ENCODE assay signal across 18 mouse cellular contexts in genomic region chr11:121547234-121547633, GRCm38 (mm10). TPM values are rescaled to one million over a fixed set of nuclear protein-coding genes. Genes with fewer than 3 reads are reported as not detected.
DNase-seq lines count a peak whose midpoint lies in the region; ATAC-seq and TF ChIP-seq lines count a peak whose summit lies in the region.
"Had no signal": no experiment of that assay in that cellular context is flagged by ENCODE, and none has a peak within 500 bp of the region (broad histone marks: within the 10 kb centered on the region; RNA-seq: fewer than 3 reads in every experiment).

No protein-coding gene starts in this region.

- no peak for TF ChIP-seq POLR2A in lung, adult 2 months (IDR thresholded peaks at IDR 0.05; ENCODE audit: borderline replicate concordance, extremely low read depth, low read depth, low read length)

- peaks cover 32% of the 10 kb centered on the region for H3K4me1 ChIP-seq in forebrain, embryonic 10.5 days
- H3K4me1 ChIP-seq in forebrain, embryonic 11.5 days (replicated peaks; ENCODE audit: control insufficient read depth, insufficient read depth, low read length), result peaks cover 16% of the 10 kb centered on the region
- peaks cover 90% of the 10 kb centered on the region for H3K4me1 ChIP-seq in megakaryocyte, embryonic 14.5 days
- peaks cover 54% of the 10 kb centered on the region for H3K4me1 ChIP-seq in liver, embryonic 11.5 days (replicated peaks; ENCODE audit: control insufficient read depth, insufficient read depth, low read length)
- H3K4me1 ChIP-seq in lung, adult 2 months (ENCODE audit: control insufficient read depth, insufficient read depth, low read length), result peaks cover 4% of the 10 kb centered on the region; the same call in 1 of the 2 replicates

- H3K9ac ChIP-seq in forebrain, embryonic 11.5 days (ENCODE audit: low read length), result no peak overlapping the region
- H3K9ac ChIP-seq in liver, embryonic 11.5 days (ENCODE audit: low read depth, low read length), result peak overlapping the region; percentile 17; the same call in 1 of the 2 replicates
- H3K9ac ChIP-seq: embryonic facial prominence, embryonic 12.5 days; forebrain, embryonic 13.5 days; stomach, embryonic 15.5 days had no signal

- DNase-seq in forebrain, embryonic 10.5 days (ENCODE audit: extremely low spot score, low spot score), result no peak
- no peak for DNase-seq in forebrain, embryonic 11.5 days (ENCODE audit: low spot score)
- no peak for DNase-seq in liver, embryonic 11.5 days (ENCODE audit: low spot score)
- peak; percentile 53 to 70 for DNase-seq in spleen, postnatal 4 days (ENCODE audit: low spot score in 2 of 2)
- DNase-seq in cerebellum, postnatal 4 days (ENCODE audit: low spot score in 2 of 2), result no peak
- no peak for DNase-seq in lung, adult 2 months
- DNase-seq: adrenal gland, postnatal 14 days; kidney, postnatal 4 days; lung, adult 18-20 months; lung, postnatal 4 days had no signal

- peaks cover 16% of the 10 kb centered on the region for H3K36me3 ChIP-seq in forebrain, embryonic 10.5 days (replicated peaks)
- no peaks in the 10 kb centered on the region for H3K36me3 ChIP-seq in forebrain, embryonic 11.5 days (ENCODE audit: control insufficient read depth, insufficient read depth, low read length)
- H3K36me3 ChIP-seq in megakaryocyte, embryonic 14.5 days (replicated peaks; ENCODE audit: low read length), result peaks cover 49% of the 10 kb centered on the region
- no peaks in the 10 kb centered on the region for H3K36me3 ChIP-seq in liver, embryonic 11.5 days (ENCODE audit: control insufficient read depth, insufficient read depth, low read length)
- H3K36me3 ChIP-seq: stomach, embryonic 15.5 days had no signal

- no peaks in the 10 kb centered on the region for H3K9me3 ChIP-seq in forebrain, embryonic 10.5 days
- H3K9me3 ChIP-seq in forebrain, embryonic 11.5 days (ENCODE audit: control insufficient read depth, low read length), result no peaks in the 10 kb centered on the region
- no peaks in the 10 kb centered on the region for H3K9me3 ChIP-seq in megakaryocyte, embryonic 14.5 days
- H3K9me3 ChIP-seq in liver, embryonic 11.5 days (ENCODE audit: control insufficient read depth, low read length), result no peaks in the 10 kb centered on the region
- H3K9me3 ChIP-seq: embryonic facial prominence, embryonic 12.5 days; forebrain, embryonic 13.5 days; stomach, embryonic 15.5 days had no signal

- 93% methylated on average over 5 of the region's 5 CpGs for WGBS in forebrain, embryonic 10.5 days
- 92% methylated on average over 5 of the region's 5 CpGs for WGBS in forebrain, embryonic 11.5 days
- WGBS in liver, embryonic 11.5 days, result 51% methylated on average over 5 of the region's 5 CpGs
- WGBS in lung, adult 2 months, result 80% methylated on average over 5 of the region's 5 CpGs

- H3K4me3 ChIP-seq in forebrain, embryonic 10.5 days, result no peak overlapping the region
- no peak overlapping the region for H3K4me3 ChIP-seq in forebrain, embryonic 11.5 days (ENCODE audit: low read depth, low read length)
- peak overlapping the region; percentile 46 for H3K4me3 ChIP-seq in megakaryocyte, embryonic 14.5 days (replicated peaks)
- no peak overlapping the region for H3K4me3 ChIP-seq in liver, embryonic 11.5 days (ENCODE audit: low read depth, low read length)
- H3K4me3 ChIP-seq in lung, adult 2 months (replicated peaks; ENCODE audit: extremely low read depth, low read depth, low read length), result no peak overlapping the region
- H3K4me3 ChIP-seq: embryonic facial prominence, embryonic 12.5 days; forebrain, embryonic 13.5 days; stomach, embryonic 15.5 days had no signal

- TF ChIP-seq CTCF in lung, adult 2 months (IDR thresholded peaks at IDR 0.05; ENCODE audit: insufficient read depth, low read length), result no peak

- no peaks in the 10 kb centered on the region for H3K27me3 ChIP-seq in forebrain, embryonic 10.5 days (ENCODE audit: poor library complexity, severe bottlenecking)
- H3K27me3 ChIP-seq in forebrain, embryonic 11.5 days (ENCODE audit: control insufficient read depth, insufficient read depth, low read length), result no peaks in the 10 kb centered on the region
- H3K27me3 ChIP-seq in megakaryocyte, embryonic 14.5 days (replicated peaks), result no peaks in the 10 kb centered on the region
- H3K27me3 ChIP-seq in liver, embryonic 11.5 days (replicated peaks; ENCODE audit: control insufficient read depth, insufficient read depth, low read length), result no peaks in the 10 kb centered on the region
- H3K27me3 ChIP-seq: CH12.LX; embryonic facial prominence, embryonic 12.5 days; forebrain, embryonic 13.5 days; stomach, embryonic 15.5 days had no signal

- H3K27ac ChIP-seq in forebrain, embryonic 10.5 days, result peak overlapping the region; percentile 40; the same call in 1 of the 2 replicates
- H3K27ac ChIP-seq in forebrain, embryonic 11.5 days (ENCODE audit: low read depth, low read length), result no peak overlapping the region
- H3K27ac ChIP-seq in liver, embryonic 11.5 days (ENCODE audit: low read depth, low read length), result peak overlapping the region; percentile 89
- H3K27ac ChIP-seq: embryonic facial prominence, embryonic 12.5 days; forebrain, embryonic 13.5 days; stomach, embryonic 15.5 days had no signal

- H3K4me2 ChIP-seq in forebrain, embryonic 11.5 days (ENCODE audit: low read depth, low read length, severe bottlenecking), result no peak overlapping the region
- peak overlapping the region; percentile 7; the same call in 1 of the 2 replicates for H3K4me2 ChIP-seq in liver, embryonic 11.5 days
- H3K4me2 ChIP-seq: embryonic facial prominence, embryonic 12.5 days; forebrain, embryonic 13.5 days; stomach, embryonic 15.5 days had no signal

- ATAC-seq in forebrain, embryonic 11.5 days (replicated peaks; ENCODE audit: low FRiP score), result no peak
- no peak for ATAC-seq in megakaryocyte, adult 5-6 weeks (ENCODE audit: poor library complexity, severe bottlenecking)
- peak; percentile 24; the same call in 1 of the 2 replicates for ATAC-seq in liver, embryonic 11.5 days (replicated peaks; ENCODE audit: low FRiP score)
- ATAC-seq: forebrain, embryonic 13.5 days; inflammation-experienced regulatory T-cells, adult 6 months had no signal

RNA-seq across cellular contexts. Expression of gene Zfp750, which starts 28.1 kb away (rescaled TPM):
- 0.49 and 0.69 TPM in 2 replicates for polyA plus RNA-seq in forebrain, embryonic 10.5 days (2016; fragmentation: Nextera tagmentation; extraction: Ambion mirVana)
- 0.48 and 0.56 TPM in 2 replicates for polyA plus RNA-seq in forebrain, embryonic 11.5 days (2014; fragmentation: Nextera tagmentation; extraction: Ambion mirVana)
- 0.09 TPM in 1 of 2 replicates, not detected in the other for polyA plus RNA-seq in megakaryocyte, embryonic 14.5 days (2012; ENCODE audit: insufficient read depth, low replicate concordance)
- total RNA-seq in megakaryocyte, adult 5-6 weeks (2015), result 0.75 and 1.6 TPM in 2 replicates
- total RNA-seq in megakaryocyte, adult 5-6 weeks (2017), result 0.07 and 0.24 TPM in 2 replicates
- 0.16 and 0.26 TPM in 2 replicates for polyA plus RNA-seq in liver, embryonic 11.5 days (2014; fragmentation: Nextera tagmentation; extraction: Ambion mirVana)
- 1.3 and 5.6 TPM in 2 replicates for polyA plus RNA-seq in lung, adult 2 months (2012; rRNA removed)
- total RNA-seq: common myeloid progenitor, adult 5-6 weeks had no signal

Comparison
In these comparisons a context has a peak if more than half of its experiments do, and no peak if none do; other contexts are left out.
1. DNase-seq: peak in spleen, postnatal 4 days (2 of 2); none in forebrain, embryonic 10.5 days (single experiment), forebrain, embryonic 11.5 days (single experiment), liver, embryonic 11.5 days (single experiment), cerebellum, postnatal 4 days (0 of 2) and lung, adult 2 months (single experiment).